Mouse (Mus musculus) adrenal gland (tissue): Measurements from ENCODE around the gene Nrg3.
"Not testable (repeated sequence)": the region's sequence is repeated elsewhere in the genome, so short reads cannot be mapped to it uniquely, and the experiment has no call there.

Source experiments
- intact Hi-C: fragments of 180-260 bp; cut with DNase I; formaldehyde crosslinking; loops from one replicate; pipeline ENCODE4 v1.15.1; 2025

Nrg3 gene

DNA sequence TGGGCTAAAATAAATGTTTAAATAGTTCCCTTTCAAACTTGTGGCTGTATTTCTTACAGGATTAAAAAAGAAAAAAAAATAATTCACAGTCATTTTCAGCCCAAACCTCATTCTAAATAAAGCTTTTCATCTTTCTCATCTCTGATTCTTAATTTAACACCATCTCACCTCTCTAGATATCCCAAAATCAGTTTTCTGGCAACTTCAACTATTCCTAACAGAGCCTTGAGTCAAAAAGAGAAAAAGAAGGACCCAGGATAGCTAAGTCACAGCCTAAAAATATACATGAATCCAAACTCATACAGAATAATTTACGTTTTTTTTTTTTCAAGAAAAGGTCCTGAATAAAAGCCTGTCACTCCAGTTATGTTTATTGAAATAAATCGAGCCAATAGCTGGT lies 232.6 kb downstream of the Nrg3 start:
- intact Hi-C loops = no loop called here

DNA sequence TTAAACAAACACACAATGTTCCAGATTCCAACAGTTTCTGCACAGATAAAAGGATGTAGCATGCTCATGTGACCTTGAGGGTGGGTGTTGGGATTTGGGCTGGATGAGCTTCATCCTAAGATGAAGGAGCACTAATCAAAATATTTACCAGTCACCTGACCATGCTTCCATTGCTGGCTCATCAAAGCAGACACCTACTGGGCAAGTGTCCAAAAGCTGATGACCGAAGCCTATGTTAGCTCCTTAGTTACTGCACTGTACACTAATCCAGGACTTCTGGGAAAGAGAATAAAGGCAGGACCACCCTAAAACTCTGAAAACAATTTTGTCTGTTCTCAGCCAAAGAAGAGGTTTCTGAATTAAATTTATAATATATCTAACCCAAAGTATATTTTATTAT lies 261.4 kb downstream of the Nrg3 start:
- intact Hi-C loops = no loop called here

- intact Hi-C loops = no loop called here
Measured at GRCm38 (mm10) chr14:39191946-39192345, 280.9 kb downstream of the Nrg3 start.

- intact Hi-C loops = no loop called here
Measured at GRCm38 (mm10) chr14:39173709-39174108, 299.2 kb downstream of the Nrg3 start.

GRCm38 (mm10) chr14:39160140-39160539 lies 312.7 kb downstream of the Nrg3 start:
- intact Hi-C loops = no loop called here

GRCm38 (mm10) chr14:39155462-39155861 lies 317.4 kb downstream of the Nrg3 start:
- intact Hi-C loops = no loop called here

DNA sequence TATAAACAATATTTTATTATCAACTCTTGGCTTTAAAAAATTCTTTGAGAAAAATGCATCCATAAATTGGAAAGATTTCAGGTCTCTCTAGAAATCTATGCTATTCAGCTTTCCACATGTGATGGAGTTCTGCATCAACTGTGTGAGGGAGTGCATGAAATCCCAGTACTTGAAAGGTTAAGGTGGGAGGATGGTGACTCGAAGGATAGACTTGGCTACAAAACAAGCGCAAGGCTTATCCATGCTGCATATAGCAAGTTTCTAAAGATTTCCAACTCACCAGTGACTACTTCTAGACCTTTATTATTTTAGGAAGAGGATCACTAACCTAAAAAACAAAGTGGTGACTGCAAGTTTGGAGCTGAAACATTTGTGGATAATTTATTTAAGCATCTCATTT lies 343.1 kb downstream of the Nrg3 start:
- intact Hi-C loops = no loop called here

GRCm38 (mm10) chr14:39117977-39118376 lies 354.9 kb downstream of the Nrg3 start:
- intact Hi-C loops = no loop called here

GRCm38 (mm10) chr14:39116522-39117231 lies 356.2 kb downstream of the Nrg3 start:
- intact Hi-C loops = not testable (repeated sequence)

DNA sequence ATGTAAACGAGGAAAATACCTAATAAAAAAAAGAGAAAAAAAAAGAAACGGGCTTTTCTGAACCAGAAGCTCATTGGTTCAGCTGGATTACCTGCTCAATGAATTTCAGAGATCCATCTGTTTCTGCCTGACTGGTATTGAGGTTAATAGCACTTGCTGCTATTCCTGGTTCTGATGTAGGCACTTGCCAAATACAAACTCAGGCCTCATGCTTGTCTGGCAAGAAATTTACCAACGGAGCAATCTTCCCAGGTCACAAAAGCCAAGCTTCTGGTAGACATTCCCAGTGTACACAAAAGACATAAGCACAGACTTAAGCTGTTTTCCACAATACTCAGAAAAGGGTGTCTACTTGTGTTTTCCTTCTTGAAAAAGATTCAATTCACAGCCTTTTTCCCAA lies 363.3 kb downstream of the Nrg3 start:
- intact Hi-C loops = no loop called here

DNA sequence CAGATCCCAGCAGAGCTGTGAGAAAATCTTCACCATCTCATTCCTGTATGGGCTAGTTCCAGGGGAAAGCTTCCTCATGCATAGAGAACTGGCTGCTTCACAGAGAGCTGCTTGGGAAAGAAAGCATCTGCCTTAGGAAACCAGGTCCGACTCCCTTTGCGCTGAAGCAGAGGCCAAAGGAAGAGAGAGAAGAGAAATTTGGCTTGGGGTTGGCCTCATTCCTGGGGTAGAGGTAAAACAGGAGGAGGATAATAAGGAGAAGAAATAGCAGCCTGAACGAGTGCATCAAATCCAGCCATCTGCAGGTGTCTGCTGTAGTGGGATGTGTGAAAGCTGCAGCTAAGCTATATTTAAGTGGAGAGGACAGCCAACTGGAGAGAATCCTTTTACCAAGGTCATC lies 366.1 kb downstream of the Nrg3 start:
- intact Hi-C loops = no loop called here

DNA sequence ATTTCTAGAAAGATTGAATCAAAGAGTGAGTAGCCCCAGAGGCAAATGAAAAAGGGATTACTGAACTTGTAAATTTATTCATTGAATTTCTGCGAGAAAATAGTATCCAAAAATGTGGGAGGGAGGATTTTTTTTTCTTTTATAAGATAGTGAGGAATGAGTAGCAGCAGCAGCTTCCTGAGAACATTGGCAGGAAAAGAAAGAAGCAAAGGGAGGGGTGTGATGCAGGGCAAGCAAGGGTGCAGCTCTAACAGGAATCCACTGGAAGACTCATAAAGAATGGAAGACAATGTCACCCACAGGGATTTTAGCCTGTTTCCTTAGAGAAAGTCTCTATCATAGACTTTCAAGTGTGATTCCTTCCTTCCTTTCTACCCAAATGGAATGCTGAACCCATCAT lies 377.7 kb downstream of the Nrg3 start:
- intact Hi-C loops = no loop called here

DNA sequence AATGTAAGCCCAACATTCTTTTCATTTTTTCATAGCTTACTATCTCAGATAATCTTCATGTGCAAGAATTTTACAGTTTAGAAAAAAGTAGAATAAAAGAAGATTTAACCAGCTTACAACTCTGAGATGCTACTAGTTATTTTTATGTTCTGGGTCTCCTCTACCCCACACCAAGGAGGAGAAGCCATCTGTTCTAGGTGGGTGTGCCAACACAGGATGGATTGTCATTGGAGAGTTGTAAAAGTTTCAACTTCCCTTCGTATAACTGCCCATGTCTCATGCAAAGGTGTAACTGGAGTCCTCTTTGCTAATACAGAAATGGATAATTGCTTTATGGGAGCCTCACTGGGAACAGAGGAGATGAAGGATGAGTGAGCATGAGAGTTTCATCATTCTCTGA lies 393.4 kb downstream of the Nrg3 start:
- intact Hi-C loops = no loop called here

DNA sequence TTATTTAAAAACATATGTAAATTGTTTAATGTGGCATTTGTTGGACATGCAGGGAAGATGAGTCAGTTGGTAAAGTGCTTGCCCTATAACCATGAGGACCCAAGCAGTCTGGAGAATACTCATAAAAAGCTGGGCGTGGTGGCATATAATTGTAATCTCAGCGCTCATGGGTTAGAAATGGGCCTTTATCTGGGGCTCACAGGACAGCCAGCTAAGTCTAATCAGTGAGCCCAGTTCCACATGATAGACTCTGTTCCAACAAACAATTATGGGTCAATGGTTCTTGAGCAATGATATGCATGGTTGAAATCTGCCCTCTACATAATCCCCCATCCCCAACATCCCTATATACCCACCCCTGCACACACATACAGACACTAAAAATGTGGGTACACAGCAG lies 421.3 kb downstream of the Nrg3 start:
- intact Hi-C loops = no loop called here

DNA sequence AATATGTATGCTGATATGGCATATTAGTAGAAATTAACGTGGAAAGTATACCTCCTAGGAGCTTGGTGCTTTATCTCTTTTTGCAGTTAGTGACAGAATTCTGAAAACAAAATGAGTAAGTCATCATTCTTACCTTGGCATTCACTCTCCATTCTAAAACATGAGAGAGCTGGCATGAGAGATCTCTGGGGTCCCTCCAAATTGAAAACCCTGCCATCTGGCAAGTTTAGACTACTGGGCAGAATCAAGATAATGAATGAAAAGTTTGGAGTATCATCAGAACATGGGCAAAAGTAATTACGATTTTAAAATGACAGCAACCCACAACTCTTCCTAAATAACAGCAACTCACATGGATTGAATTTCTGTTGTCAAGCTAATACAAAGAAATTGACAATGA lies 423.9 kb downstream of the Nrg3 start:
- intact Hi-C loops = no loop called here

DNA sequence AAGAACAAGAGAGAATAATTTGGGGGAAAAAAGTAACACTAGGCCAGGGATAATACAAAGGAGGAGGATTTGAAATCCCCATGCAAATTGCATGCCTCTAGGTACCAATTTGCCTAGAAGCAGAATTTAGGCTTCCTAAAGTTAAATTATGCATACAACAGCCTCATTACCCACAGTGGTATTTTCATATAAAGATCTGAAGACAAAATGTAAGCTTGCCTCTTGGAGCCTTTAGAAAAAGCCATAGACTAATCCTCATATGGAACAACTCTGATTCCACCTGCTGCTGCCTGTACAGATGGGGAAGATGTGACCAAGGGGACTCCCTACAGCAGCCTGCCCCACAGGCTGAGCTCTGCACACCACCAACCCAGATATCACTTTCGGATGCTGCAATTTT lies 428.6 kb downstream of the Nrg3 start:
- intact Hi-C loops = no loop called here

DNA sequence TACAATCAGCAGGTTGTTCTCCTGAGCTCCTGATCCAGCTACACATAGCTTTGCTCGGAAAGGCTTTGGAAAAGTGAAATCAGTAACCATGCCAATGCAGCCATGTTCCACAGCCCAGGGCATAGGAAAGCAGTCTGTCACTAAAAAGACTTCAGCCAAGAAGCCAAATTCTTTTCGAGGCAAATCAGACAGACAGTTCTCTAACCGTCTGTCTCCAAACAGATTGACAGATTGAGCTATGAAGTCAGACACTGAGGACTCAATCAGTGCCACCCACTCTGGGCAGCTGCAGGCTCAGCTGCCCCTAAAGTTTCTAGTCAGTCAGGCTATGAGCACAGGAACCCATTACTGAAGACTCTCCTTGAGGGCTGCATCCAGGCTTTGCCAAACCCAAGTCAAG lies 429.1 kb downstream of the Nrg3 start:
- intact Hi-C loops = no loop called here

- intact Hi-C loops = no loop called here
Measured at GRCm38 (mm10) chr14:39043384-39043783, 429.5 kb downstream of the Nrg3 start.

GRCm38 (mm10) chr14:39039046-39039445 lies 433.8 kb downstream of the Nrg3 start:
- intact Hi-C loops = no loop called here

GRCm38 (mm10) chr14:39034482-39034881 lies 438.4 kb downstream of the Nrg3 start:
- intact Hi-C loops = no loop called here

- intact Hi-C loops = no loop called here
Measured at GRCm38 (mm10) chr14:39023065-39023464, 449.8 kb downstream of the Nrg3 start.

- intact Hi-C loops = no loop called here
Measured at GRCm38 (mm10) chr14:39014126-39014525, 458.8 kb downstream of the Nrg3 start.

DNA sequence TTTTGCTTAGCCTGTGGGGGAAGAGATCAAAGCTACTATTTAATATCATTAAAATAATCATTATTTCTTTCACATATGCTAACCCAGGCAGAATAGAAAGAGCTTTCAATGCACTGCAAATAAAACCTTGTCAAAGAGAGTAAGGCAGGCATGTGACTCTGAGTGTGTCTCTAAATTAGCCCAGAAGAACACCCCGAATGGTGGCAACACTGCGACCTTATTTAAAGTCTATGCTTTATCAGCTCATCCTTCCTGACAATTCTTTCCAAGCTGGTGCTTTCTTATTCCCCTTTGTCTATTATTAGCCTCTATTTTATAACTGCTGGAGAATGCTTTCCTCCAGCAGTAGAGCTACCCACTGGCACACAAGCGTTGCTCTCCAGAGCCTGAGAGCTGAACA lies 475.0 kb downstream of the Nrg3 start:
- intact Hi-C loops = no loop called here

- intact Hi-C loops = no loop called here
Measured at GRCm38 (mm10) chr14:38992574-38992866, 480.4 kb downstream of the Nrg3 start.
